Mouse (Mus musculus) embryonic fibroblast, embryonic 13.5 days (primary cell): ENCODE results near the gene Cnnm4.

Experiments
- CTCF ChIP-seq: IDR thresholded peaks from 2 replicates; pipeline ENCODE4 v1.5.1; 2011; ENCODE audit warnings: mild to moderate bottlenecking, control low read depth, low read length, moderate library complexity, borderline replicate concordance; ENCODE audit not compliant: insufficient read depth
- POLR2A ChIP-seq: IDR thresholded peaks from 2 replicates; pipeline ENCODE4 v1.6.1; 2011; ENCODE audit warnings: low read depth, mild to moderate bottlenecking, control low read depth, low read length, moderate library complexity

DNA sequence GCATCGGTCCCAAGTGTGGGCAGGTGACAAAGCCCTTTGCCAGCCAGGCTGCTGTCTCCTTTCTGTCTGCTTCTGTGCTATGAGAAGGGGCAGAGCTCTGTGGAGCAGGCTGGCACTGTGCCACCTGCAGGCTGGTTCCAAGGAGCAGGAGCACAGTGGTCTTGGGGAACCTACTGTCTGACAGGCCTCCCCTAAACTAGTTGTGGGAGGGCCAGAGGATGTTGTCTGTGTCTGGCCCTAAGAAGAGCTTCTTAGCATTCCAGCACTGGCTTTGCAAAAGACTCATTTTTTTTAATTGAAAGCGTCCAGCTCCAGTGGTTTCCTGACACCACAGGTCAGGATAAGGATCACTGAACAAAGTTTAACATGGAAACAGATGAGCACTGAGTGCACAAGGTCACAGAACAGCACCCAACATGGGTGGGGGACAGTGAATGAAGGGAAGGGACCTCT, 6.9 kb downstream of the Cnnm4 start:
- TF ChIP-seq CTCF = no peak
- TF ChIP-seq POLR2A = no peak
